24 mouse cellular contexts compared by ENCODE assay signal in genomic region chr8:92515385-92515784, GRCm38 (mm10).
"Had no signal": no experiment of that assay in that cellular context is flagged by ENCODE, and none has a peak within 500 bp of the region (broad histone marks: within the 10 kb centered on the region; RNA-seq: fewer than 3 reads in every experiment).

No protein-coding gene starts in this region.

- H3K9ac ChIP-seq: heart, embryonic 13.5 days; heart, embryonic 15.5 days; hindbrain, embryonic 13.5 days; hindbrain, embryonic 15.5 days; kidney, embryonic 15.5 days; limb, embryonic 12.5 days; liver, embryonic 13.5 days had no signal

- H3K4me1 ChIP-seq: heart, embryonic 13.5 days; heart, embryonic 15.5 days; hindbrain, embryonic 15.5 days; kidney, embryonic 15.5 days; liver, embryonic 13.5 days had no signal

- H3K9me3 ChIP-seq: heart, embryonic 15.5 days; hindbrain, embryonic 15.5 days; kidney, embryonic 15.5 days; liver, embryonic 13.5 days had no signal

- H3K27ac ChIP-seq: heart, embryonic 13.5 days; heart, embryonic 15.5 days; hindbrain, embryonic 13.5 days; hindbrain, embryonic 15.5 days; hindbrain, postnatal 0 days; kidney, embryonic 15.5 days; kidney, postnatal 0 days; left cerebral cortex, adult 2 months; limb, embryonic 10.5 days; limb, embryonic 12.5 days; liver, embryonic 13.5 days had no signal

- ATAC-seq: hindbrain, postnatal 0 days; intestine, embryonic 16.5 days had no signal

- H3K4me2 ChIP-seq: heart, embryonic 11.5 days; heart, embryonic 13.5 days; heart, embryonic 15.5 days; hindbrain, embryonic 13.5 days; hindbrain, embryonic 15.5 days; kidney, embryonic 15.5 days; limb, embryonic 12.5 days; liver, embryonic 11.5 days; liver, embryonic 13.5 days had no signal

- H3K36me3 ChIP-seq: heart, embryonic 13.5 days; heart, embryonic 15.5 days; hindbrain, embryonic 13.5 days; hindbrain, embryonic 15.5 days; kidney, embryonic 15.5 days; limb, embryonic 10.5 days; limb, embryonic 12.5 days; liver, embryonic 13.5 days had no signal

- DNase-seq: gastrocnemius, postnatal 14 days; gastrocnemius, postnatal 36 days; heart, adult 18-20 months; heart, postnatal 14 days; kidney, adult 11 months; kidney, adult 2 months; kidney, adult 9 months; kidney, postnatal 14 days; kidney, postnatal 36 days; liver; liver, embryonic 13.5 days had no signal

- H3K27me3 ChIP-seq: heart, embryonic 13.5 days; heart, embryonic 15.5 days; hindbrain, embryonic 13.5 days; hindbrain, embryonic 15.5 days; kidney, embryonic 15.5 days; liver, embryonic 13.5 days had no signal

- H3K4me3 ChIP-seq: heart, embryonic 13.5 days; heart, embryonic 15.5 days; hindbrain, embryonic 13.5 days; hindbrain, embryonic 15.5 days; kidney, embryonic 15.5 days; left cerebral cortex, adult 2 months; limb, embryonic 10.5 days; limb, embryonic 12.5 days; liver, embryonic 13.5 days had no signal
